Mouse (Mus musculus) limb, embryonic 15.5 days (tissue): Measurements from ENCODE around the gene Tctex1d2. TPM values are rescaled to one million over a fixed set of nuclear protein-coding genes. Genes with fewer than 3 reads are reported as not detected.

Source experiments
- polyA plus RNA-seq: library from polyadenylated mRNA; unstranded; fragments of >200 nt; fragmentation: Nextera tagmentation; extraction: Ambion mirVana; gene quantifications from 2 replicates; pipeline ENCODE4 v1.2.1, GENCODE M21; 2015

Gene Tctex1d2
- polyA plus RNA-seq, 1 experiment from 2014 or later: 21.5 TPM

Other genes starting within 250 kb of the Tctex1d2 start
- 0.20 TPM in 1 of 2 replicates, not detected in the other for gene Bex6, start 239.9 kb upstream of the Tctex1d2 start, polyA plus RNA-seq
- gene Fbxo45, start 172.5 kb upstream of the Tctex1d2 start, polyA plus RNA-seq: 9.5 and 11.6 TPM in 2 replicates
- gene Wdr53, start 172.5 kb upstream of the Tctex1d2 start, polyA plus RNA-seq: 19.9 and 22.0 TPM in 2 replicates
- gene Smco1, start 148.2 kb upstream of the Tctex1d2 start, polyA plus RNA-seq: 0.20 TPM in 1 of 2 replicates, not detected in the other
- 29.8 and 31.4 TPM in 2 replicates for gene Rnf168, start 142.2 kb upstream of the Tctex1d2 start, polyA plus RNA-seq
- gene Ubxn7, start 87.4 kb upstream of the Tctex1d2 start, polyA plus RNA-seq: 20.9 and 25.2 TPM in 2 replicates
- gene Tm4sf19, start 19.2 kb upstream of the Tctex1d2 start, polyA plus RNA-seq: 0.12 and 0.46 TPM in 2 replicates
- gene Pcyt1a, start 11.2 kb downstream of the Tctex1d2 start, polyA plus RNA-seq: 46.6 and 48.5 TPM in 2 replicates
- gene Slc51a, start 68.2 kb downstream of the Tctex1d2 start, polyA plus RNA-seq: 0.06 and 0.12 TPM in 2 replicates
- not detected in 2 replicates for gene Zdhhc19, start 76.6 kb downstream of the Tctex1d2 start, polyA plus RNA-seq
- gene Tfrc, start 189.2 kb downstream of the Tctex1d2 start, polyA plus RNA-seq: 24.9 and 28.0 TPM in 2 replicates
- gene Tnk2, start 224.2 kb downstream of the Tctex1d2 start, polyA plus RNA-seq: 13.9 and 14.5 TPM in 2 replicates